Mouse (Mus musculus) G1E (cell line): Measurements from ENCODE around the gene Pld5.

Source experiments
- CTCF ChIP-seq: IDR thresholded peaks from 2 replicates; pipeline ENCODE4 v1.5.1; 2012; ENCODE audit warnings: low read depth, low read length, inconsistent platforms, mixed read lengths
- GATA1 ChIP-seq: IDR thresholded peaks from 2 replicates; pipeline ENCODE4 v1.6.1; 2012; ENCODE audit warnings: borderline replicate concordance, low read length, inconsistent platforms, mixed read lengths

DNA sequence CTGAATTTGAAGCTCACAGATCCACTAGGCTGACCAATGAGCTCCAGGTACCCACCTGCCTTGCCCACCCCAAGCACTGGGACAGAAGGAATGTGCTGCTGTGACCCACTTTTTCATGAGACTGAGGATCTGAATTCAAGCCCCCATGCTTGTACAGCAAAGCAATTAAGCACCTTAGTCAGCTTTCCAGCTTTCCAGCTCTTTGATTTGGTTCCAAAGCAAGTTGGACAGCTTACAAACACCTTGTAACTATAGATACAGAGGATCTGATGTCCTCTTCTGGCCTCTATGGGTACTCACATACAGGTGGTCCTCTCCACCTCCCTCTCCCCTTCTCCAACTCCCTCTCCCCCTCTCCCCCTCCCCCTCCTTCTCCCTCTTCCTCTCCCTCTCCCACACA is 210.6 kb downstream of the Pld5 start:
- TF ChIP-seq CTCF (no peak), GATA1 (no peak)
